Mouse (Mus musculus) embryonic stem cell, embryonic (primary cell): Measurements from ENCODE around the gene Itpr2.

Experiments used
- CTCF ChIA-PET, 4 experiments: fragments of 300-600 bp in 2 of 4; fragments of 350-600 bp in 2 of 4; sonication (Branson Sonifier 250); formaldehyde crosslinking; loops; one replicate each; lab custom pipeline; 2022; ENCODE audit warnings: inconsistent platforms in 2 of 4; lab: Charles Lee
- POLR2A ChIA-PET, 4 experiments: fragments of 300-600 bp in 2 of 4; fragments of 350-600 bp in 2 of 4; sonication (Branson Sonifier 250); formaldehyde crosslinking; loops; one replicate each; lab custom pipeline; 2022; ENCODE audit warnings: antibody characterized with exemption in 4 of 4, inconsistent platforms in 1 of 4; lab: Charles Lee

The Itpr2 gene

GRCm38 (mm10) chr6:146282061-146282659, 219.9 kb downstream of the Itpr2 start:
- POLR2A ChIA-PET: no interaction called here
- CTCF ChIA-PET: interaction anchor here in 1 of 4 experiments (0.6 kb wide), 1 partner anchor 457 kb away, joined by 3 read pairs; no protein-coding TSS in a partner anchor

- ChIA-PET CTCF (no interaction called here), POLR2A (interaction anchor here in 2 of 4 experiments (0.6 to 1.3 kb wide), 2 partner anchors 426 to 1251 kb away, joined by 3 to 4 read pairs; no protein-coding TSS in a partner anchor)
Measured at GRCm38 (mm10) chr6:146281176-146281899, 220.7 kb downstream of the Itpr2 start.

GRCm38 (mm10) chr6:146273256-146273655, 228.8 kb downstream of the Itpr2 start:
- POLR2A ChIA-PET: interaction anchor here in 1 of 4 experiments (1.6 kb wide), 1 partner anchor 410 kb away, joined by 5 read pairs; no protein-coding TSS in a partner anchor
- CTCF ChIA-PET: interaction anchor here (0.8 to 2.2 kb wide), 12 partner anchors 16 to 856 kb away, joined by 3 to 30 read pairs (median 5); no protein-coding TSS in a partner anchor

- CTCF ChIA-PET: interaction anchor here (0.5 to 2.2 kb wide), 55 partner anchors 12 to 1388 kb away, joined by 3 to 30 read pairs (median 4); no protein-coding TSS in a partner anchor
- POLR2A ChIA-PET: interaction anchor here in 1 of 4 experiments (0.9 to 1.8 kb wide), 4 partner anchors 193 to 442 kb away, joined by 3 to 5 read pairs (median 4); no protein-coding TSS in a partner anchor
Measured at GRCm38 (mm10) chr6:146272253-146273036, 229.6 kb downstream of the Itpr2 start.

- ChIA-PET CTCF (interaction anchor here in 2 of 4 experiments (1.2 to 2.2 kb wide), 3 partner anchors 23 to 441 kb away, joined by 3 to 15 read pairs (median 4); no protein-coding TSS in a partner anchor), POLR2A (interaction anchor here in 2 of 4 experiments (0.6 to 1.8 kb wide), 2 partner anchors 13 to 441 kb away, joined by 3 to 4 read pairs; no protein-coding TSS in a partner anchor)
Measured at GRCm38 (mm10) chr6:146270776-146271533, 231.1 kb downstream of the Itpr2 start.

- ChIA-PET CTCF (no interaction called here), POLR2A (no interaction called here)
Measured at GRCm38 (mm10) chr6:146270162-146270561, 231.9 kb downstream of the Itpr2 start.

GRCm38 (mm10) chr6:146269291-146269690, 232.7 kb downstream of the Itpr2 start:
- CTCF ChIA-PET: interaction anchor here in 3 of 4 experiments (0.6 to 1.0 kb wide), 3 partner anchors 9 to 190 kb away, joined by 3 to 4 read pairs (median 3); no protein-coding TSS in a partner anchor

GRCm38 (mm10) chr6:146260674-146261376, 241.2 kb downstream of the Itpr2 start:
- POLR2A ChIA-PET: no interaction called here
- CTCF ChIA-PET: no interaction called here

More at GRCm38 (mm10) chr6:146269291-146269690, 232.7 kb downstream of the Itpr2 start:
- POLR2A ChIA-PET: no interaction called here

- ChIA-PET POLR2A (interaction anchor here in 3 of 4 experiments (0.6 to 0.7 kb wide), 3 partner anchors 152 to 1079 kb away, joined by 3 to 5 read pairs (median 3); no protein-coding TSS in a partner anchor), CTCF (interaction anchor here (0.6 to 3.8 kb wide), 9 partner anchors 13 to 431 kb away, joined by 3 to 19 read pairs (median 5); no protein-coding TSS in a partner anchor)
Measured at GRCm38 (mm10) chr6:146258751-146259150, 243.3 kb downstream of the Itpr2 start.

GRCm38 (mm10) chr6:146258261-146258660, 243.8 kb downstream of the Itpr2 start:
- ChIA-PET POLR2A (interaction anchor here in 3 of 4 experiments (0.5 to 0.7 kb wide), 4 partner anchors 151 to 1079 kb away, joined by 3 to 5 read pairs (median 3); no protein-coding TSS in a partner anchor), CTCF (interaction anchor here (0.6 to 3.8 kb wide), 12 partner anchors 10 to 916 kb away, joined by 3 to 19 read pairs (median 4); no protein-coding TSS in a partner anchor)

GRCm38 (mm10) chr6:146256947-146257670, 244.9 kb downstream of the Itpr2 start:
- POLR2A ChIA-PET: interaction anchor here in 1 of 4 experiments (0.6 to 0.8 kb wide), 2 partner anchors 20 to 277 kb away, joined by 3 to 4 read pairs; no protein-coding TSS in a partner anchor
- CTCF ChIA-PET: interaction anchor here (0.5 to 3.8 kb wide), 15 partner anchors 9 to 686 kb away, joined by 3 to 16 read pairs (median 4); no protein-coding TSS in a partner anchor

GRCm38 (mm10) chr6:146256401-146256800, 245.6 kb downstream of the Itpr2 start:
- CTCF ChIA-PET: interaction anchor here (1.0 to 3.8 kb wide), 7 partner anchors 9 to 426 kb away, joined by 3 to 16 read pairs (median 4); no protein-coding TSS in a partner anchor
- POLR2A ChIA-PET: interaction anchor here in 1 of 4 experiments (0.8 kb wide), 1 partner anchor 20 kb away, joined by 3 read pairs; no protein-coding TSS in a partner anchor

- POLR2A ChIA-PET: no interaction called here
Measured at GRCm38 (mm10) chr6:146255656-146256055, 246.4 kb downstream of the Itpr2 start.

GRCm38 (mm10) chr6:146254931-146255330, 247.1 kb downstream of the Itpr2 start:
- CTCF ChIA-PET: interaction anchor here in 1 of 4 experiments (0.6 kb wide), 1 partner anchor 209 kb away, joined by 3 read pairs; no protein-coding TSS in a partner anchor
- POLR2A ChIA-PET: no interaction called here

More at GRCm38 (mm10) chr6:146255656-146256055, 246.4 kb downstream of the Itpr2 start:
- CTCF ChIA-PET: interaction anchor here in 1 of 4 experiments (3.8 kb wide), 1 partner anchor 425 kb away, joined by 16 read pairs; no protein-coding TSS in a partner anchor

GRCm38 (mm10) chr6:146254216-146254820, 247.7 kb downstream of the Itpr2 start:
- CTCF ChIA-PET: interaction anchor here in 1 of 4 experiments (0.6 kb wide), 1 partner anchor 210 kb away, joined by 3 read pairs; no protein-coding TSS in a partner anchor
- POLR2A ChIA-PET: no interaction called here
